In the genomic region with DNA sequence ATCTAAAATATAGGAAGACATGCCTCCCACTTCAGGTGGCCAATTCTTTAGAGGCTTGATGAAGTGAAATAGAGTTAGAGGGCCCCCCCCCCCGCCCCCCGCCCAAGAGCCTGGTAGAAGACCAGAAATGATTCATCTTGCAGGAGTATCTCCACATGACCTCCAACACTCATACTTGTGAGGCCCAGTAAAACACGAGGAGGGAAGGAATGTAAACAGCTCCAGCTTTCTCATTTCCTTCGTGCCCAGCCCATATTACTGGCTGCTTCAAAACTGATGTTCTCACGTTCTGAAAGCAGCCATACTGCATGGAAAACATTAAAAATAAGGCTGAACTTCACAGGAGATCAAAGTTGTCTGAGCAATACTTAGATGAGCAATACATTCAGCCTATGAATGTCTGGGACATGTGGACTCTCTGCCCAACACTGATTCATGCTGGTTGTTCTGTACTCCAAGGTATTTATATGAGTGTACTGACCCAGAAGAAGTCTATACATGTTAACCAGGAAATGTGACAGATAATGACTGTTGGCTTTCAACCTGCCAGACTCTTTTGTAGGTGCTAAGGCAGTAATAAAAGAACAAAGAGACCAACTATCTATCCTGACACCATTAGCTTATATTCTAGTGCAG, we compare ENCODE assay signal across 32 mouse cellular contexts.
DNase-seq lines count a peak whose midpoint lies in the region; ATAC-seq and TF ChIP-seq lines count a peak whose summit lies in the region.
"Had no signal": no experiment of that assay in that cellular context is flagged by ENCODE, and none has a peak within 500 bp of the region (broad histone marks: within the 10 kb centered on the region; RNA-seq: fewer than 3 reads in every experiment).

No protein-coding gene starts in this region.

- no peak overlapping the region for H3ac ChIP-seq in C2C12 (ENCODE audit: control insufficient read depth, insufficient read length, low read depth)
- no peak overlapping the region for H3ac ChIP-seq in myocyte (ENCODE audit: control insufficient read depth, insufficient read length)

- DNase-seq in liver, adult 2 months (ENCODE audit: extremely low read depth, low read depth, low spot score): peak; percentile 44
- DNase-seq in liver, embryonic 11.5 days (ENCODE audit: low spot score): no peak
- no peak for DNase-seq in intestine, embryonic 14.5 days (ENCODE audit: low spot score)
- no peak for DNase-seq in layer of hippocampus, postnatal 10 days (ENCODE audit: low spot score in 2 of 2)
- DNase-seq in gastrocnemius, adult 2 months: no peak
- DNase-seq in thymus, adult 18-20 months: no peak
- DNase-seq: adrenal gland, adult 8-10 months; cerebellum, adult 2 months; cerebellum, postnatal 14 days; heart, adult 2 months; heart, postnatal 4 days; kidney, adult 8-10 months; liver, postnatal 0 days; lung, postnatal 10 days; right cerebral cortex, postnatal 14 days; thymus, postnatal 25 days had no signal

- intact Hi-C loops in gastrocnemius, adult 2 months (cut with DNase I): no loop called here

- 57% methylated on average over 5 of the region's 5 CpGs for WGBS in liver, adult 2 months
- WGBS in liver, embryonic 11.5 days: 62% methylated on average over 5 of the region's 5 CpGs
- 23% methylated on average over 5 of the region's 5 CpGs for WGBS in intestine, embryonic 14.5 days

- no peak for TF ChIP-seq CTCF in liver, adult 2 months (IDR thresholded peaks at IDR 0.05; ENCODE audit: low read depth, low read length)
- no peak for TF ChIP-seq CTCF in C2C12 (IDR thresholded peaks at IDR 0.05; ENCODE audit: control insufficient read depth, insufficient read depth, insufficient read length)
- TF ChIP-seq CTCF in gastrocnemius, adult 2 months (IDR thresholded peaks at IDR 0.05): no peak

- ATAC-seq in liver, embryonic 11.5 days (replicated peaks; ENCODE audit: low FRiP score): no peak
- ATAC-seq in intestine, embryonic 14.5 days (replicated peaks; ENCODE audit: low FRiP score, low TSS enrichment, low read depth): peak; percentile 43; the same call in 1 of the 2 replicates
- ATAC-seq: activated CD4-positive, CD25-positive, alpha-beta regulatory T cell, adult 4 months; CD4-positive, CD25-positive, alpha-beta regulatory T cell, adult 4 months; forebrain, embryonic 16.5 days; liver, embryonic 12.5 days; liver, postnatal 0 days; midbrain, embryonic 15.5 days had no signal

- H3K79me2 ChIP-seq in liver, adult 2 months (ENCODE audit: control insufficient read depth, insufficient read depth, low read length): no peaks in the 10 kb centered on the region; the same call in 1 of the 2 replicates
- no peaks in the 10 kb centered on the region for H3K79me2 ChIP-seq in C2C12 (ENCODE audit: control insufficient read depth, insufficient read depth)
- no peaks in the 10 kb centered on the region for H3K79me2 ChIP-seq in myocyte (ENCODE audit: control insufficient read depth, insufficient read depth)

- TF ChIP-seq POLR2A in liver, adult 2 months (IDR thresholded peaks at IDR 0.05; ENCODE audit: extremely low read depth, insufficient read depth, low read length): no peak
- TF ChIP-seq POLR2A in myocyte (IDR thresholded peaks at IDR 0.05; ENCODE audit: insufficient read length, low read depth): no peak

- no peaks in the 10 kb centered on the region for H3K36me3 ChIP-seq in liver, adult 2 months (ENCODE audit: control insufficient read depth, insufficient read depth, low read length)
- no peaks in the 10 kb centered on the region for H3K36me3 ChIP-seq in liver, embryonic 11.5 days (ENCODE audit: control insufficient read depth, insufficient read depth, low read length)
- no peaks in the 10 kb centered on the region for H3K36me3 ChIP-seq in C2C12 (ENCODE audit: control insufficient read depth, insufficient read depth)
- H3K36me3 ChIP-seq in intestine, embryonic 14.5 days (ENCODE audit: control insufficient read depth, insufficient read depth, low read length): no peaks in the 10 kb centered on the region
- peaks cover 4% of the 10 kb centered on the region for H3K36me3 ChIP-seq in myocyte (ENCODE audit: control insufficient read depth, insufficient read depth)
- H3K36me3 ChIP-seq: embryonic facial prominence, embryonic 10.5 days; embryonic facial prominence, embryonic 15.5 days; heart, embryonic 12.5 days; limb, embryonic 12.5 days; liver, embryonic 12.5 days; midbrain, embryonic 10.5 days; midbrain, embryonic 15.5 days had no signal

- no peaks in the 10 kb centered on the region for H3K27me3 ChIP-seq in liver, adult 2 months (ENCODE audit: control insufficient read depth, insufficient read depth, low read length)
- no peaks in the 10 kb centered on the region for H3K27me3 ChIP-seq in liver, embryonic 11.5 days (replicated peaks; ENCODE audit: control insufficient read depth, insufficient read depth, low read length)
- H3K27me3 ChIP-seq in C2C12 (ENCODE audit: control insufficient read depth, insufficient read depth, insufficient read length) (no peaks in the 10 kb centered on the region), myocyte (ENCODE audit: control insufficient read depth, insufficient read depth, insufficient read length) (no peaks in the 10 kb centered on the region)
- no peaks in the 10 kb centered on the region for H3K27me3 ChIP-seq in intestine, embryonic 14.5 days (replicated peaks; ENCODE audit: control insufficient read depth, insufficient read depth, low read length)
- H3K27me3 ChIP-seq: embryonic facial prominence, embryonic 15.5 days; heart, embryonic 12.5 days; limb, embryonic 12.5 days; liver, embryonic 12.5 days; midbrain, embryonic 15.5 days had no signal

- 0 out of 2 replicates have a peak, but pooled peaks cover 4% of the 10 kb centered on the region for H3K4me1 ChIP-seq in liver, adult 2 months (ENCODE audit: control insufficient read depth, insufficient read depth, low read length)
- H3K4me1 ChIP-seq in liver, embryonic 11.5 days (replicated peaks; ENCODE audit: control insufficient read depth, insufficient read depth, low read length): no peaks in the 10 kb centered on the region
- H3K4me1 ChIP-seq in intestine, embryonic 14.5 days (replicated peaks; ENCODE audit: control insufficient read depth, insufficient read depth, low read length): peaks cover 8% of the 10 kb centered on the region
- H3K4me1 ChIP-seq: embryonic facial prominence, embryonic 10.5 days; embryonic facial prominence, embryonic 15.5 days; forebrain, embryonic 10.5 days; heart, embryonic 12.5 days; limb, embryonic 12.5 days; liver, embryonic 12.5 days; midbrain, embryonic 10.5 days; midbrain, embryonic 15.5 days had no signal

- H3K79me3 ChIP-seq in C2C12 (ENCODE audit: low read depth): no peaks in the 10 kb centered on the region

- H3K9ac ChIP-seq in liver, adult 2 months (ENCODE audit: low read depth, low read length): no peak overlapping the region
- H3K9ac ChIP-seq in liver, embryonic 11.5 days (ENCODE audit: low read depth, low read length): no peak overlapping the region
- H3K9ac ChIP-seq in intestine, embryonic 14.5 days (ENCODE audit: low read length): no peak overlapping the region
- H3K9ac ChIP-seq: embryonic facial prominence, embryonic 15.5 days; heart, embryonic 12.5 days; hindbrain, embryonic 14.5 days; limb, embryonic 12.5 days; liver, embryonic 12.5 days; liver, postnatal 0 days; midbrain, embryonic 15.5 days had no signal

- no peak overlapping the region for H3K4me2 ChIP-seq in liver, embryonic 11.5 days
- H3K4me2 ChIP-seq in intestine, embryonic 14.5 days (ENCODE audit: low read length): no peak overlapping the region
- H3K4me2 ChIP-seq in myocyte (ENCODE audit: low read depth): peak overlapping the region; percentile 13
- H3K4me2 ChIP-seq: embryonic facial prominence, embryonic 15.5 days; heart, embryonic 12.5 days; hindbrain, embryonic 14.5 days; limb, embryonic 12.5 days; liver, embryonic 12.5 days; midbrain, embryonic 15.5 days had no signal

- H3K4me3 ChIP-seq in liver, adult 2 months (ENCODE audit: insufficient read depth, low read depth, low read length): no peak overlapping the region
- no peak overlapping the region for H3K4me3 ChIP-seq in liver, embryonic 11.5 days (ENCODE audit: low read depth, low read length)
- H3K4me3 ChIP-seq in C2C12 (ENCODE audit: insufficient read depth, poor library complexity, severe bottlenecking) (no peak overlapping the region), myocyte (no peak overlapping the region)
- no peak overlapping the region for H3K4me3 ChIP-seq in intestine, embryonic 14.5 days (ENCODE audit: low read depth, low read length)
- H3K4me3 ChIP-seq in gastrocnemius, adult 2 months: no peak overlapping the region
- H3K4me3 ChIP-seq: embryonic facial prominence, embryonic 10.5 days; embryonic facial prominence, embryonic 15.5 days; forebrain, embryonic 10.5 days; heart, adult 2 months; heart, embryonic 12.5 days; left cerebral cortex, adult 2 months; limb, embryonic 12.5 days; liver, embryonic 12.5 days; midbrain, embryonic 10.5 days; midbrain, embryonic 15.5 days had no signal

- no peak overlapping the region for H3K27ac ChIP-seq in liver, adult 2 months (replicated peaks; ENCODE audit: insufficient read depth, low read depth, low read length)
- no peak overlapping the region for H3K27ac ChIP-seq in liver, embryonic 11.5 days (ENCODE audit: low read depth, low read length)
- 0 out of 2 replicates have a peak overlapping the region, but pooled peaks have one; percentile 7 for H3K27ac ChIP-seq in intestine, embryonic 14.5 days (ENCODE audit: low read depth)
- H3K27ac ChIP-seq in gastrocnemius, adult 2 months: no peak overlapping the region
- H3K27ac ChIP-seq: embryonic facial prominence, embryonic 10.5 days; embryonic facial prominence, embryonic 15.5 days; forebrain, embryonic 10.5 days; heart, adult 2 months; hindbrain, embryonic 14.5 days; kidney, postnatal 0 days; left cerebral cortex, adult 2 months; limb, embryonic 12.5 days; liver, embryonic 12.5 days; midbrain, embryonic 10.5 days; midbrain, embryonic 15.5 days had no signal

- H3K9me3 ChIP-seq in liver, embryonic 11.5 days (ENCODE audit: control insufficient read depth, low read length): no peaks in the 10 kb centered on the region
- no peaks in the 10 kb centered on the region for H3K9me3 ChIP-seq in intestine, embryonic 14.5 days (ENCODE audit: control insufficient read depth, low read length)
- H3K9me3 ChIP-seq: embryonic facial prominence, embryonic 10.5 days; embryonic facial prominence, embryonic 15.5 days; forebrain, embryonic 10.5 days; heart, embryonic 12.5 days; limb, embryonic 12.5 days; liver, embryonic 12.5 days; midbrain, embryonic 10.5 days; midbrain, embryonic 15.5 days had no signal

TF ChIP-seq in C2C12, 6 proteins besides CTCF, POLR2A, EP300 and RAD21 (continues in another document):
- TF ChIP-seq USF1 (IDR thresholded peaks at IDR 0.05; ENCODE audit: low read depth) (peak; percentile 15), FOSL1 (IDR thresholded peaks at IDR 0.05; ENCODE audit: insufficient read depth, low read length, poor library complexity, severe bottlenecking) (no peak), MAX (IDR thresholded peaks at IDR 0.05) (no peak), CEBPB (IDR thresholded peaks at IDR 0.05; ENCODE audit: low read depth) (no peak)

TF ChIP-seq in myocyte, 11 proteins besides CTCF, POLR2A, EP300 and RAD21:
- TF ChIP-seq USF1 (IDR thresholded peaks at IDR 0.05; ENCODE audit: low read depth) (peak; percentile 7), POLR2AphosphoS2 (IDR thresholded peaks at IDR 0.05; ENCODE audit: insufficient read length, low read depth) (no peak)
